Mouse (Mus musculus) intestine, embryonic 14.5 days (tissue): ENCODE data around the gene Itm2b. TPM values are rescaled to one million over a fixed set of nuclear protein-coding genes. Genes with fewer than 3 reads are reported as not detected.

ENCODE experiments used
- ATAC-seq: fragments of 200-750 bp; cut with Nextera tagmentation; replicated peaks from 2 replicates; pipeline ENCODE4 v1.8.0; 2017; ENCODE audit warnings: low read depth, moderate number of reproducible peaks, moderate TSS enrichment, moderate library complexity; ENCODE audit not compliant: low FRiP score, low TSS enrichment
- DNase-seq: peaks from one replicate; pipeline ENCODE4 v3.0.0-alpha.2; 2018; ENCODE audit warnings: low spot score
- H3K27ac ChIP-seq: fragments of 300-500 bp; sonication (generic); 2 replicates; pipeline ENCODE4 v1.5.1; 2014; ENCODE audit warnings: low read depth, mild to moderate bottlenecking, control low read depth
- H3K27me3 ChIP-seq: fragments of 300-500 bp; sonication (generic); replicated peaks from 2 replicates; pipeline ENCODE4 v1.6.1; 2014; ENCODE audit warnings: low read length, control low read depth; ENCODE audit not compliant: control insufficient read depth, insufficient read depth
- H3K36me3 ChIP-seq: fragments of 300-500 bp; sonication (generic); 2 replicates; pipeline ENCODE4 v1.6.1; 2014; ENCODE audit warnings: low read length, control low read depth; ENCODE audit not compliant: control insufficient read depth, insufficient read depth
- H3K4me1 ChIP-seq: fragments of 300-500 bp; sonication (generic); replicated peaks from 2 replicates; pipeline ENCODE4 v1.6.1; 2014; ENCODE audit warnings: low read length, control low read depth, mixed read lengths; ENCODE audit not compliant: control insufficient read depth, insufficient read depth
- H3K4me2 ChIP-seq: fragments of 300-500 bp; sonication (generic); 2 replicates; pipeline ENCODE4 v1.6.1; 2014; ENCODE audit warnings: low read length
- H3K4me3 ChIP-seq: fragments of 300-500 bp; sonication (generic); 2 replicates; pipeline ENCODE4 v1.5.1; 2014; ENCODE audit warnings: low read depth, low read length, control low read depth, mixed read lengths
- H3K9ac ChIP-seq: fragments of 300-500 bp; sonication (generic); 2 replicates; pipeline ENCODE4 v1.6.1; 2014; ENCODE audit warnings: mild to moderate bottlenecking, low read length
- H3K9me3 ChIP-seq: fragments of 300-500 bp; sonication (generic); 2 replicates; pipeline ENCODE4 v1.6.1; 2016; ENCODE audit warnings: low read length, control low read depth; ENCODE audit not compliant: control insufficient read depth
- WGBS: fragments of 180-500 bp; shearing (Covaris S2); extraction: QIAGEN DNeasy Blood & Tissue Kit; methylation state at CpG from one replicate; pipeline ENCODE4 v1.1.7; 2014; 5-methylcytosine and 5-hydroxymethylcytosine counted together
- polyA plus RNA-seq: library from polyadenylated mRNA; unstranded; fragments of >200 nt; fragmentation: Nextera tagmentation; extraction: Ambion mirVana; gene quantifications from 2 replicates; pipeline ENCODE4 v1.2.1, GENCODE M21; 2014

The Itm2b gene
- polyA plus RNA-seq, 1 experiment from 2014 or later, result 606 TPM

- no peaks in the 10 kb centered on the region for H3K36me3 ChIP-seq
- H3K27ac ChIP-seq, result no peak overlapping the region
- H3K4me2 ChIP-seq, result no peak overlapping the region
- H3K27me3 ChIP-seq, result no peaks in the 10 kb centered on the region
- ATAC-seq (no peak), DNase-seq (no peak)
- no peak overlapping the region for H3K9ac ChIP-seq
- 23% methylated on average over 5 of the region's 5 CpGs for WGBS
- no peak overlapping the region for H3K4me3 ChIP-seq
- H3K9me3 ChIP-seq, result no peaks in the 10 kb centered on the region
- H3K4me1 ChIP-seq, result no peaks in the 10 kb centered on the region
Observed at GRCm38 (mm10) chr14:73420138-73420745, 35.2 kb upstream of the Itm2b start.

- no peaks in the 10 kb centered on the region for H3K4me1 ChIP-seq
- no peak overlapping the region for H3K27ac ChIP-seq
- ATAC-seq (no peak), DNase-seq (no peak)
- 81% methylated on average over 5 of the region's 5 CpGs for WGBS
- H3K27me3 ChIP-seq, result no peaks in the 10 kb centered on the region
- no peak overlapping the region for H3K4me2 ChIP-seq
- H3K4me3 ChIP-seq, result no peak overlapping the region
- H3K36me3 ChIP-seq, result no peaks in the 10 kb centered on the region
- H3K9me3 ChIP-seq, result no peaks in the 10 kb centered on the region
- H3K9ac ChIP-seq, result no peak overlapping the region
Observed at GRCm38 (mm10) chr14:73416511-73416910, 31.4 kb upstream of the Itm2b start.

DNA sequence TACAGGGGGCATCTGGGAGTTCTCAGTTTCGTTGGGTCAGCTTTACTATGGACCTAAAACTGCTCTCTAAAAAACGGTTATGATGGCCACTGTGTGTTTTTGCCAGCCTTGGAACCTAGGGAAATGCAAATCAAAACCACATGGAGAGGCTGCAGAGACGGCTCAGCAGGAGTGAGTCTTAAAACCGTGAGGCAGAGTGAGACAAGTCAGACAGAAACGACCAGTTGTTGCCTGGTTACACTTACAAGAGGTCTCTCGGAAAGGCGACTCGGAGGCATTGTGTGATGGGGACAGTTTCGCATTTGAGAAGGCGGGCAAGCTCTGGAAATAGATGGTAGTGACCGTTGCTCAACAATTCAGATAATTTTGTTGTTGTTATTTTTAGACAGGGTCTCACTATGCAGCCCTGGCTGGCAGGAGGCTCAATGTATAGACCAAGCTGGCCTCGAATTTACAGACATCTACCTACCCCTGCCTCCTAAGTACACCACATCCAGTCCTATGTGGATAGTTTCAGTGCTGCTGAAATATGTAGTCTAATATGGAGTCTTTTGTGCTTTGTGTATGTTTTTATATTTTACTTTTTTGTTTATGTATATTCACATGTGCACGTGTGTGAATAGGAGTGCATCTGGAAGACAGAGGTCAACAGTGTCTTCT, 30.4 kb upstream of the Itm2b start:
- DNase-seq (no peak), ATAC-seq (no peak)
- no peaks in the 10 kb centered on the region for H3K27me3 ChIP-seq
- no peaks in the 10 kb centered on the region for H3K4me1 ChIP-seq
- no peak overlapping the region for H3K4me3 ChIP-seq
- H3K9me3 ChIP-seq, result no peaks in the 10 kb centered on the region
- H3K27ac ChIP-seq, result no peak overlapping the region
- H3K36me3 ChIP-seq, result no peaks in the 10 kb centered on the region
- WGBS, result 55% methylated on average over 13 of the region's 13 CpGs
- H3K4me2 ChIP-seq, result no peak overlapping the region
- no peak overlapping the region for H3K9ac ChIP-seq

- WGBS, result 90% methylated on average over 1 of the region's 1 CpGs
- Histone ChIP-seq H3K4me3 (no peak overlapping the region), H3K9ac (no peak overlapping the region), H3K27ac (no peak overlapping the region), H3K4me2 (no peak overlapping the region), H3K36me3 (no peaks in the 10 kb centered on the region), H3K27me3 (no peaks in the 10 kb centered on the region), H3K4me1 (no peaks in the 10 kb centered on the region), H3K9me3 (no peaks in the 10 kb centered on the region)
- DNase-seq, result no peak
- ATAC-seq, result no peak
Observed at GRCm38 (mm10) chr14:73411729-73412128, 26.6 kb upstream of the Itm2b start.

- Histone ChIP-seq H3K36me3 (no peaks in the 10 kb centered on the region), H3K9ac (no peak overlapping the region), H3K4me3 (no peak overlapping the region), H3K27ac (no peak overlapping the region), H3K27me3 (no peaks in the 10 kb centered on the region), H3K4me2 (no peak overlapping the region), H3K4me1 (no peaks in the 10 kb centered on the region), H3K9me3 (no peaks in the 10 kb centered on the region)
- DNase-seq (no peak), ATAC-seq (no peak)
- 97% methylated on average over 3 of the region's 3 CpGs for WGBS
Observed at GRCm38 (mm10) chr14:73410083-73410482, 25.0 kb upstream of the Itm2b start.

DNA sequence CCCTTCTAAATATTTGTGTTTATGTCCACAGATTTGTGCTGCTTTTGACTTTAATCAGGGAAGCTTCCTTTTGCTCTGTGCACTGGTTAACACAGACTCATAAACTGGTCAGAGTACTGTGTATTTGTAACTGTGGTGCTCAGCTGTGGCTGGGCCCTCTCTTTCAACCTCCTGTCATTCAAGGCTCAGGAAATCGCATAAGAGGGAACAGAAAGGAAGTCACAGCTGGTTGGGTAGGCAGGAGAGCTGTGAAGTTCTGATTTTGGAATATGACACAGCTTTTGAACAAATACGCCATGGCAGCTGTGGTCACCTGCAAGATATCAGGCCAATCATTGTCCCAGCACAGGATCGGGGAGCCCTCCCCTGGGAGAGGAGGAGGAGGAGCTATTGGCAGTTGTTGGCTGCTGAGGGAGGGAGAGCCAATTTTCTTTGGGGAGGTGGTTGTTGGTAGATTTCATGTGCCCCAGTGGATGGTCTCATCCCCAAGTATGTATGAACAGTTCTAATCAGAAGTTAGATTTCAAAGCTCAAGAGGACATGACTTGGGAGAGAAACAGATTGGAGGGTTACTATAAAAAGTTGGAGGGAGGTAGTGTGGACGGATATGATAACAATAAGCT, 23.2 kb upstream of the Itm2b start:
- no peaks in the 10 kb centered on the region for H3K27me3 ChIP-seq
- WGBS, result 79% methylated on average over 4 of the region's 4 CpGs
- H3K27ac ChIP-seq, result no peak overlapping the region
- DNase-seq (no peak), ATAC-seq (no peak)
- no peak overlapping the region for H3K4me3 ChIP-seq
- no peak overlapping the region for H3K4me2 ChIP-seq
- no peaks in the 10 kb centered on the region for H3K9me3 ChIP-seq
- no peaks in the 10 kb centered on the region for H3K36me3 ChIP-seq
- no peaks in the 10 kb centered on the region for H3K4me1 ChIP-seq
- H3K9ac ChIP-seq, result no peak overlapping the region

- Histone ChIP-seq H3K4me1 (no peaks in the 10 kb centered on the region), H3K9me3 (no peaks in the 10 kb centered on the region), H3K36me3 (no peaks in the 10 kb centered on the region), H3K4me2 (no peak overlapping the region), H3K27ac (no peak overlapping the region), H3K4me3 (no peak overlapping the region), H3K9ac (no peak overlapping the region), H3K27me3 (no peaks in the 10 kb centered on the region)
- DNase-seq (no peak), ATAC-seq (no peak)
- WGBS, result 60% methylated on average over 3 of the region's 3 CpGs
Observed at GRCm38 (mm10) chr14:73404016-73404415, 18.9 kb upstream of the Itm2b start.

DNA sequence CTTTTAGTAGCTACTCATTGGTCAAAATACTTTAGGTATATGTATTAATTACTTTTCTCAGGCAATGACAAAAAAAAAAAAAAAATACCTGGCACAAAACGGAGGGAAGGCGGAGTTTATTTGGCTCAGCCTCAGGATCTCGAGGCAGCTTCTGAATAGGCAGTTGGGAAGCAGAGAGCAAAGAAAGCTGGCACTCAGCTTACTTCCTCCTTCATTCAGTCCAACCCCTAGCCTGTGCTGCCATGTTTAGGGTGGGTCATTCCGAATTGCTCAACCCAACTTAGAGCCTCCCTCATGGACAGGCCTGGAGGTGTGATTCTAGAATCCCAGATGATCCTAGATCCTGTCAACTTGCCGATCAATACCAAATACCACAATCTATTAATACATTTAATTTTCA, 18.3 kb upstream of the Itm2b start:
- 80% methylated on average over 5 of the region's 5 CpGs for WGBS
- no peaks in the 10 kb centered on the region for H3K4me1 ChIP-seq
- no peaks in the 10 kb centered on the region for H3K36me3 ChIP-seq
- DNase-seq, result no peak
- H3K27ac ChIP-seq, result no peak overlapping the region
- H3K4me2 ChIP-seq, result no peak overlapping the region
- H3K9me3 ChIP-seq, result no peaks in the 10 kb centered on the region
- no peak for ATAC-seq
- H3K27me3 ChIP-seq, result no peaks in the 10 kb centered on the region
- no peak overlapping the region for H3K4me3 ChIP-seq
- H3K9ac ChIP-seq, result no peak overlapping the region
